Mouse (Mus musculus) ES-Bruce4 (cell line): ENCODE measurements around the gene Gm21988.

Experiments used
- CTCF ChIP-seq: IDR thresholded peaks from one replicate; pipeline ENCODE4 v1.8.1; 2011; ENCODE audit warnings: low read depth, low read length
- EP300 ChIP-seq: IDR thresholded peaks from 2 replicates; pipeline ENCODE4 v1.6.1; 2011; ENCODE audit warnings: low read depth, low read length; ENCODE audit not compliant: insufficient read depth
- POLR2A ChIP-seq: IDR thresholded peaks from one replicate; pipeline ENCODE4 v1.8.1; 2011; ENCODE audit warnings: low read length; ENCODE audit not compliant: insufficient read depth

- TF ChIP-seq POLR2A (no peak), CTCF (no peak), EP300 (no peak)
Observed at GRCm38 (mm10) chr11:70259035-70259434, 19.4 kb upstream of the Gm21988 start.
